Mouse (Mus musculus): ENCODE measurements around the gene Dnah11.

GRCm38 (mm10) chr12:118098257-118098656 is 100.6 kb downstream of the Dnah11 start:
- TF ChIP-seq MEF2A (IDR thresholded peaks at IDR 0.05; ENCODE audit: extremely low read depth, insufficient replicate concordance, low read depth, low read length, poor library complexity, severe bottlenecking) (no peak), POLR2AphosphoS2 (IDR thresholded peaks at IDR 0.05; ENCODE audit: low read length) (no peak), HCFC1 (IDR thresholded peaks at IDR 0.05; ENCODE audit: low read depth, low read length) (no peak)
